Mouse (Mus musculus) liver, postnatal 0 days (tissue): ENCODE measurements around the gene Chl1. TPM values are rescaled to one million over a fixed set of nuclear protein-coding genes. Genes with fewer than 3 reads are reported as not detected.
A peak's percentile ranks its signal among the peaks of the same experiment; 100 is the strongest.

Experiments used
- ATAC-seq: fragments of 200-750 bp; cut with Nextera tagmentation; 2 replicates; pipeline ENCODE4 v1.8.0; 2017; ENCODE audit warnings: mild to moderate bottlenecking, moderate library complexity
- DNase-seq: peaks from one replicate; pipeline ENCODE4 v3.0.0-alpha.2; 2016
- H3K27ac ChIP-seq: fragments of 300-500 bp; sonication (generic); 2 replicates; pipeline ENCODE4 v1.5.1; 2014; ENCODE audit warnings: antibody characterized with exemption, moderate library complexity, mild to moderate bottlenecking, low read depth
- H3K27me3 ChIP-seq: fragments of 300-500 bp; sonication (generic); 2 replicates; pipeline ENCODE4 v1.6.1; 2014; ENCODE audit warnings: low read length, control low read depth, mixed read lengths; ENCODE audit not compliant: insufficient read depth
- H3K36me3 ChIP-seq: fragments of 300-500 bp; sonication (generic); replicated peaks from 2 replicates; pipeline ENCODE4 v1.6.1; 2014; ENCODE audit warnings: mild to moderate bottlenecking, control low read depth, low read length, moderate library complexity, mixed read lengths; ENCODE audit not compliant: insufficient read depth
- H3K4me1 ChIP-seq: fragments of 300-500 bp; sonication (generic); 2 replicates; pipeline ENCODE4 v1.6.1; 2014; ENCODE audit warnings: antibody characterized with exemption, mild to moderate bottlenecking, control low read depth; ENCODE audit not compliant: insufficient read depth
- H3K4me2 ChIP-seq: fragments of 300-500 bp; sonication (generic); 2 replicates; pipeline ENCODE4 v1.6.1; 2014; ENCODE audit warnings: low read depth, mild to moderate bottlenecking, low read length, moderate library complexity, mixed read lengths
- H3K4me3 ChIP-seq: fragments of 300-500 bp; sonication (generic); 2 replicates; pipeline ENCODE4 v1.5.1; 2014; ENCODE audit warnings: low read depth, low read length
- H3K9ac ChIP-seq: fragments of 300-500 bp; sonication (generic); replicated peaks from 2 replicates; pipeline ENCODE4 v1.6.1; 2014; ENCODE audit warnings: mild to moderate bottlenecking, moderate library complexity
- H3K9me3 ChIP-seq: fragments of 300-500 bp; sonication (generic); 2 replicates; pipeline ENCODE4 v1.6.1; 2016; ENCODE audit warnings: mild to moderate bottlenecking, control low read depth, low read length, mixed read lengths
- CTCF ChIP-seq: sonication (generic); IDR thresholded peaks from 2 replicates; pipeline ENCODE4 v1.5.1; 2016; ENCODE audit warnings: antibody characterized with exemption, low read depth
- EP300 ChIP-seq: IDR thresholded peaks from 2 replicates; pipeline ENCODE4 v1.6.1; 2016; ENCODE audit warnings: antibody characterized with exemption, low read depth, mild to moderate bottlenecking
- WGBS: fragments of 180-500 bp; shearing (Covaris S2); extraction: QIAGEN DNeasy Blood & Tissue Kit; methylation state at CpG from one replicate; pipeline ENCODE4 v1.1.7; 2014; ENCODE audit not compliant: insufficient replicate concordance; 5-methylcytosine and 5-hydroxymethylcytosine counted together
- polyA plus RNA-seq: library from polyadenylated mRNA; unstranded; fragments of >200 nt; fragmentation: Nextera tagmentation; extraction: Ambion mirVana; gene quantifications from 2 replicates; pipeline ENCODE4 v1.2.1, GENCODE M21; 2015

Gene Chl1
- polyA plus RNA-seq, 1 experiment from 2014 or later, result not detected

DNA sequence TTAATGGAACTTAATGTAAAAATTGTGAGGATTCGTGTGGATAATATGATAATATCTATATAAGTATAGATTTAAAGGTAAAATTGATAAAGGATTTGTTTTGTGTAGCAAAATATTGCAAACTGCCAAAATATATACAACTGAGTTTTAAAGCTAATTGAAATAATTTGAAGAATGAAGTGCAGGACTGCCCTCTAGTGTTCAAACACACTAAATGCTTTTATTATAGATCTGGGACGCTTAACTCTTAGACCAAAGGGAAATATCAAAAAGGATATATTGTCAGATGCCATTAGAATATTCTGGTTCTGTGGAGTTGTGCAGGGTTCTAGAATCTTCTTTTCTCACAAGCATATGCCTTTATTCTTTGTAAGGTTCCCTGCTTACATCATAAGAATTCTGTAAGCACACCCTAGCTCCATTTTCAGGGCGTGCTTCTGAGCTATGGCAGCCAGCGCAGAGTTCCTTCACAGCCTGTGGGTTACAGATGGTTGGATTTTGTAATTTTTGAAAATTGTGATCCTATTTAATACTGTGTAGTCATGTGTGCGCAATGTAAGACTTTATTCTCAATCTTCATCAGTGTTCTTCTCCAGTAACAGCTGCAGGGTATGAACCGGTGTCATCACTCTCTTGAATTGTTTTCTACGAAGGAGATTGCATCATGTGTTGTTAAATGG is 187.1 kb downstream of the Chl1 start:
- no peak for DNase-seq

DNA sequence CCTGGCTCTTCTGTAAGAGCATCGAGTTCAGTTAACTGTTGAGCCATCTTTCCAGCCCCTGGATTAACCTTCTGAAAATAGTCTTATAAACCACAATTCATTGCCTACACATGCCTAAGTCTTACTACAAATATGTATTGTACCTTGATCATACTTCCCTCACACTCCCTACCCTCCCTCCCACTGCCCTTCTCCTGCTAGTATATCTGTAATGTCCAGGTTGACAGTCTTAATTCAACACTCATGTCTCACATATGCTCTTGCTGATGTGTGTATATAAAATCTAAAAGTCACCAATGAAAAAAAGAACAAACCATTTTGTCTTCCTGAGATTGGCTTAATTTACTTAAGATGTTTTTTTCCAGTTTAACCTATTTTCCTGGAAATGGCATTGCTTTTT is 189.1 kb downstream of the Chl1 start:
- Histone ChIP-seq H3K27me3 (no peaks in the 10 kb centered on the region), H3K9ac (no peak overlapping the region), H3K9me3 (no peaks in the 10 kb centered on the region), H3K4me2 (no peak overlapping the region), H3K4me3 (no peak overlapping the region), H3K27ac (no peak overlapping the region), H3K4me1 (no peaks in the 10 kb centered on the region), H3K36me3 (no peaks in the 10 kb centered on the region)
- no peak for TF ChIP-seq EP300
- no peak for TF ChIP-seq CTCF
- DNase-seq (no peak), ATAC-seq (no peak)
- WGBS, result 74% methylated on average over 1 of the region's 1 CpGs

More for the DNA sequence above, 187.1 kb downstream of the Chl1 start:
- Histone ChIP-seq H3K4me3 (no peak overlapping the region), H3K4me1 (no peaks in the 10 kb centered on the region), H3K9ac (no peak overlapping the region), H3K36me3 (no peaks in the 10 kb centered on the region), H3K27me3 (no peaks in the 10 kb centered on the region), H3K9me3 (no peaks in the 10 kb centered on the region), H3K4me2 (no peak overlapping the region), H3K27ac (no peak overlapping the region)
- ATAC-seq, result no peak
- TF ChIP-seq CTCF, result peak; percentile 52
- no peak for TF ChIP-seq EP300
- 64% methylated on average over 7 of the region's 7 CpGs for WGBS

DNA sequence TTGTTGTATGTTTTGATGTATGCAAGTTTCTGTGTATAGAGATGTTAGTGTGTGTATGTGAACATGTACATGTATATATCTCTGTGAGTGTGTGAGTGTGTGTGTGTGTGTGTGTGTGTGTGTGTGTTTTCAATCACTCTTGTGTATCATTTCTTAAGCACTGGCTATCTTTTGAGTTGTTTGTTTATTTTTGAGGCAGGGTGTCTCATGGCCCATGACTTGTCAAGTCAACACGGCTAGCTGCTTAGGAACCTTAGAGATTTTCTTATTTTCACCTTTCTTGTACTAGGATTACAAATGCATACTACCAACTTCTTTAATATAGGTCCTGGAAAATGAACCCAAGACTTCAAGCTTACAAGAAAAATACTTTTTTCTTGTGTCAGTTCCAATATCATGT is 189.5 kb downstream of the Chl1 start:
- WGBS, result 42% methylated on average over 1 of the region's 1 CpGs
- Histone ChIP-seq H3K27me3 (no peaks in the 10 kb centered on the region), H3K4me2 (no peak overlapping the region), H3K9ac (no peak overlapping the region), H3K4me1 (no peaks in the 10 kb centered on the region), H3K36me3 (no peaks in the 10 kb centered on the region), H3K27ac (no peak overlapping the region), H3K4me3 (no peak overlapping the region), H3K9me3 (no peaks in the 10 kb centered on the region)
- DNase-seq, result no peak
- peak; percentile 38; the same call in 1 of the 2 replicates for ATAC-seq
- TF ChIP-seq EP300 (no peak), CTCF (no peak)

DNA sequence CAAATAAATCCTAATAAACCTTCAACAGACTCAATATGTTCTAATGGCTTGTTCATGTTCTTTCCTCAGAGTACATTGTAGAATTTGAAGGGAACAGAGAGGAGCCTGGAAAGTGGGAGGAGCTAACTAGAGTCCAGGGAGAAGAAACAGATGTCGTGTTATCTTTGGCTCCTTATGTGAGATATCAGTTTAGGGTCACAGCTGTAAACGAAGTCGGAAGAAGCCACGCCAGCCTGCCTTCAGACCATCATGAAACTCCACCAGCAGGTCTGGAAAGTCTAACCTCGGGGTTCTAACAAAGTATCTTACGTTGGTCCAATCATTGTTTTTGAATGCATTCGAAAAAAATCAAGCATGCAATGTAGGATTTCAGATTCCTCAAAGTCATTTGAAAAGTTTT is 189.9 kb downstream of the Chl1 start:
- H3K27ac ChIP-seq, result no peak overlapping the region
- 36% methylated on average over 7 of the region's 7 CpGs for WGBS
- H3K36me3 ChIP-seq, result no peaks in the 10 kb centered on the region

DNA sequence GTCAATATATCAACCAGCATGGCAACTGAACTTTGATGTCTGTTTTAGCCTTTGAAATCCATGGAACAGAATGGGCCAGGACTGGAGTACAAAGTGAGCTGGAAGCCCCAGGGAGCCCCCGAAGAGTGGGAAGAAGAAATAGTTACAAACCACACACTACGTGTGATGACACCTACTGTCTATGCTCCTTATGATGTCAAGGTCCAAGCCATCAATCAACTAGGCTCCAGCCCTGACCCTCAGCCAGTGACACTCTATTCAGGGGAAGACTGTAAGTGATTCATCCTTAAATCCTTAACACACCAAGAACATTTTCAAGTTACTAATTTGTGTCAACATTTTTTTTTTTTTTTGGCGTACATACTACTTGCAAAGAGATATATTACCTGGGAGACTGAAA is 196.0 kb downstream of the Chl1 start:
- Histone ChIP-seq H3K4me1 (no peaks in the 10 kb centered on the region), H3K27ac (no peak overlapping the region), H3K9me3 (no peaks in the 10 kb centered on the region), H3K9ac (no peak overlapping the region), H3K4me3 (no peak overlapping the region), H3K36me3 (no peaks in the 10 kb centered on the region), H3K4me2 (no peak overlapping the region), H3K27me3 (no peaks in the 10 kb centered on the region)
- DNase-seq, result no peak
- WGBS, result 75% methylated on average over 3 of the region's 3 CpGs
- TF ChIP-seq CTCF, result no peak
- no peak for TF ChIP-seq EP300
- no peak for ATAC-seq

More for the DNA sequence above, 189.9 kb downstream of the Chl1 start:
- no peaks in the 10 kb centered on the region for H3K27me3 ChIP-seq
- H3K4me3 ChIP-seq, result no peak overlapping the region
- no peaks in the 10 kb centered on the region for H3K9me3 ChIP-seq
- no peaks in the 10 kb centered on the region for H3K4me1 ChIP-seq
- ATAC-seq, result peak; percentile 82
- TF ChIP-seq EP300, result peak; percentile 53; the same call in 1 of the 2 replicates
- TF ChIP-seq CTCF, result no peak
- H3K4me2 ChIP-seq, result no peak overlapping the region
- no peak overlapping the region for H3K9ac ChIP-seq
- no peak for DNase-seq

DNA sequence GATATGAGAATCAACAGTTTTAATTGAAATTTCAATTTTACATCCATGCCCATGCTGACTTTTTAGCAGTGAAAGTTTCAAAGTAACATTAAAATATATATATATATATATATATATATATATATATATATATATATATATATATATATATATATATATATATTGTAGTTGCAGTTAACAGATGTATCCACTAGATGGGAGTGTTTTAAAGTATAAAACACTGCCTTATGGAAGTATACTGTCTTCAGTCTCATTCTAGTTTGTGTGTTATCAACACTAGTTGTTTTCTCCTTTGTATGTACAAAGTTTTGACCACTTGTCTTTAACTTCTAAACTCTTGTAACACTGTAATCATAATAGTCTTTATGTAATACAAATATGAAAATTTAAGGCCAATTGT is 228.9 kb downstream of the Chl1 start:
- TF ChIP-seq CTCF, result no peak
- no peak for TF ChIP-seq EP300
- H3K4me1 ChIP-seq, result no peaks in the 10 kb centered on the region

More for the DNA sequence above, 228.9 kb downstream of the Chl1 start:
- H3K4me3 ChIP-seq, result no peak overlapping the region
- H3K9ac ChIP-seq, result no peak overlapping the region
- no peak overlapping the region for H3K27ac ChIP-seq
- DNase-seq (no peak), ATAC-seq (no peak)
- no peak overlapping the region for H3K4me2 ChIP-seq
- no peaks in the 10 kb centered on the region for H3K9me3 ChIP-seq
- H3K36me3 ChIP-seq, result no peaks in the 10 kb centered on the region
- no peaks in the 10 kb centered on the region for H3K27me3 ChIP-seq
